In genomic region chr10:39558492-39559005, GRCm38 (mm10) we compare ENCODE assay signal across 9 mouse cellular contexts. TPM values are rescaled to one million over a fixed set of nuclear protein-coding genes. Genes with fewer than 3 reads are reported as not detected.
A peak's percentile ranks its signal among the peaks of the same experiment; 100 is the strongest.
DNase-seq lines count a peak whose midpoint lies in the region; ATAC-seq and TF ChIP-seq lines count a peak whose summit lies in the region.
"Had no signal": no experiment of that assay in that cellular context is flagged by ENCODE, and none has a peak within 500 bp of the region (broad histone marks: within the 10 kb centered on the region; RNA-seq: fewer than 3 reads in every experiment).

No protein-coding gene starts in this region.

- no peak for DNase-seq in lung, embryonic 14.5 days
- DNase-seq in lung, postnatal 4 days, result no peak
- DNase-seq in forebrain, postnatal 0 days, result no peak
- no peak for DNase-seq in urinary bladder, adult 2 months (ENCODE audit: low spot score)
- DNase-seq: thymus, postnatal 36 days had no signal

- H3K9ac ChIP-seq in lung, embryonic 14.5 days, result no peak overlapping the region
- no peak overlapping the region for H3K9ac ChIP-seq in forebrain, postnatal 0 days
- no peak overlapping the region for H3K9ac ChIP-seq in intestine, postnatal 0 days (ENCODE audit: low read depth, low read length)
- 0 out of 2 replicates have a peak overlapping the region, but pooled peaks have one; percentile 22 for H3K9ac ChIP-seq in stomach, embryonic 16.5 days (ENCODE audit: low read length)
- no peak overlapping the region for H3K9ac ChIP-seq in liver, embryonic 12.5 days
- H3K9ac ChIP-seq: limb, embryonic 15.5 days had no signal

- H3K4me2 ChIP-seq in lung, embryonic 14.5 days, result no peak overlapping the region
- H3K4me2 ChIP-seq in forebrain, postnatal 0 days (ENCODE audit: low read depth), result no peak overlapping the region
- no peak overlapping the region for H3K4me2 ChIP-seq in intestine, postnatal 0 days (replicated peaks; ENCODE audit: low read depth)
- no peak overlapping the region for H3K4me2 ChIP-seq in stomach, embryonic 16.5 days (ENCODE audit: low read depth, low read length)
- no peak overlapping the region for H3K4me2 ChIP-seq in liver, embryonic 12.5 days
- H3K4me2 ChIP-seq: limb, embryonic 15.5 days had no signal

- ATAC-seq in lung, embryonic 14.5 days (ENCODE audit: insufficient read depth), result no peak
- no peak for ATAC-seq in forebrain, postnatal 0 days
- no peak for ATAC-seq in intestine, postnatal 0 days
- no peak for ATAC-seq in stomach, embryonic 16.5 days (ENCODE audit: insufficient read depth, low FRiP score)
- ATAC-seq in liver, embryonic 12.5 days, result no peak

- peaks cover 31% of the 10 kb centered on the region for H3K4me1 ChIP-seq in lung, embryonic 14.5 days (ENCODE audit: insufficient read depth)
- H3K4me1 ChIP-seq in forebrain, postnatal 0 days (ENCODE audit: insufficient read depth), result no peaks in the 10 kb centered on the region; the same call in 1 of the 2 replicates
- 0 out of 2 replicates have a peak, but pooled peaks cover 8% of the 10 kb centered on the region for H3K4me1 ChIP-seq in intestine, postnatal 0 days (replicated peaks; ENCODE audit: control insufficient read depth, insufficient read depth, low read length)
- peaks cover 52% of the 10 kb centered on the region for H3K4me1 ChIP-seq in stomach, embryonic 16.5 days (ENCODE audit: control insufficient read depth, insufficient read depth, low read length)
- peaks cover 45% of the 10 kb centered on the region for H3K4me1 ChIP-seq in liver, embryonic 12.5 days

- no peak overlapping the region for H3K4me3 ChIP-seq in lung, embryonic 14.5 days (ENCODE audit: low read depth, low read length)
- H3K4me3 ChIP-seq in forebrain, postnatal 0 days (ENCODE audit: low read depth, low read length), result no peak overlapping the region
- H3K4me3 ChIP-seq in intestine, postnatal 0 days (ENCODE audit: low read depth, low read length), result no peak overlapping the region
- H3K4me3 ChIP-seq in stomach, embryonic 16.5 days (replicated peaks; ENCODE audit: low read length), result no peak overlapping the region
- H3K4me3 ChIP-seq in liver, embryonic 12.5 days, result no peak overlapping the region
- H3K4me3 ChIP-seq: limb, embryonic 15.5 days had no signal

- WGBS in lung, embryonic 14.5 days, result 33% methylated on average over 5 of the region's 5 CpGs
- 48% methylated on average over 5 of the region's 5 CpGs for WGBS in forebrain, postnatal 0 days
- WGBS in intestine, postnatal 0 days, result 49% methylated on average over 5 of the region's 5 CpGs
- WGBS in stomach, embryonic 16.5 days, result 43% methylated on average over 5 of the region's 5 CpGs
- WGBS in liver, embryonic 12.5 days (ENCODE audit: insufficient replicate concordance), result 42% methylated on average over 5 of the region's 5 CpGs

- H3K27me3 ChIP-seq in lung, embryonic 14.5 days (ENCODE audit: insufficient read depth, low read length), result no peaks in the 10 kb centered on the region
- H3K27me3 ChIP-seq in forebrain, postnatal 0 days (ENCODE audit: insufficient read depth, low read length), result no peaks in the 10 kb centered on the region
- H3K27me3 ChIP-seq in intestine, postnatal 0 days (replicated peaks; ENCODE audit: control insufficient read depth, insufficient read depth, low read length), result no peaks in the 10 kb centered on the region
- no peaks in the 10 kb centered on the region for H3K27me3 ChIP-seq in stomach, embryonic 16.5 days (ENCODE audit: control insufficient read depth, insufficient read depth, low read length)
- H3K27me3 ChIP-seq in liver, embryonic 12.5 days (replicated peaks), result no peaks in the 10 kb centered on the region
- H3K27me3 ChIP-seq: limb, embryonic 15.5 days had no signal

- peak overlapping the region; percentile 9; the same call in 1 of the 2 replicates for H3K27ac ChIP-seq in lung, embryonic 14.5 days (ENCODE audit: low read depth)
- 0 out of 2 replicates have a peak overlapping the region, but pooled peaks have one; percentile 4 for H3K27ac ChIP-seq in forebrain, postnatal 0 days (ENCODE audit: low read depth, low read length)
- peak overlapping the region; percentile 84 for H3K27ac ChIP-seq in intestine, postnatal 0 days (ENCODE audit: low read depth, low read length)
- peak overlapping the region; percentile 65 for H3K27ac ChIP-seq in stomach, embryonic 16.5 days (ENCODE audit: low read length)
- no peak overlapping the region for H3K27ac ChIP-seq in liver, embryonic 12.5 days

- no peaks in the 10 kb centered on the region for H3K9me3 ChIP-seq in lung, embryonic 14.5 days (ENCODE audit: low read depth, low read length)
- H3K9me3 ChIP-seq in forebrain, postnatal 0 days (ENCODE audit: low read length), result no peaks in the 10 kb centered on the region
- no peaks in the 10 kb centered on the region for H3K9me3 ChIP-seq in intestine, postnatal 0 days (ENCODE audit: control insufficient read depth)
- no peaks in the 10 kb centered on the region for H3K9me3 ChIP-seq in stomach, embryonic 16.5 days (replicated peaks; ENCODE audit: control insufficient read depth, low read length)
- no peaks in the 10 kb centered on the region for H3K9me3 ChIP-seq in liver, embryonic 12.5 days (replicated peaks)
- H3K9me3 ChIP-seq: limb, embryonic 15.5 days had no signal

- H3K36me3 ChIP-seq in lung, embryonic 14.5 days (ENCODE audit: insufficient read depth), result peaks cover 9% of the 10 kb centered on the region; the same call in 1 of the 2 replicates
- H3K36me3 ChIP-seq in forebrain, postnatal 0 days (ENCODE audit: insufficient read depth), result peaks cover 23% of the 10 kb centered on the region
- peaks cover 6% of the 10 kb centered on the region; the same call in 1 of the 2 replicates for H3K36me3 ChIP-seq in intestine, postnatal 0 days (ENCODE audit: control insufficient read depth, insufficient read depth)
- H3K36me3 ChIP-seq in stomach, embryonic 16.5 days (ENCODE audit: control insufficient read depth, insufficient read depth, low read length), result no peaks in the 10 kb centered on the region
- H3K36me3 ChIP-seq in liver, embryonic 12.5 days, result peaks cover 4% of the 10 kb centered on the region; the same call in 1 of the 2 replicates

- TF ChIP-seq CTCF in lung, embryonic 14.5 days (IDR thresholded peaks at IDR 0.05; ENCODE audit: low read depth), result no peak
- TF ChIP-seq CTCF in forebrain, postnatal 0 days (IDR thresholded peaks at IDR 0.05; ENCODE audit: low read depth), result no peak
- no peak for TF ChIP-seq CTCF in intestine, postnatal 0 days (IDR thresholded peaks at IDR 0.05; ENCODE audit: low read depth)

RNA-seq across cellular contexts. Expression of gene Traf3ip2, which starts 54.2 kb away (rescaled TPM):
- 27.9 TPM in 2 replicates for polyA plus RNA-seq in lung, embryonic 14.5 days (2014; fragmentation: Nextera tagmentation; extraction: Ambion mirVana)
- total RNA-seq in forebrain, postnatal 0 days (2014; rRNA removed), result 0.24 and 0.77 TPM in 2 replicates
- polyA plus RNA-seq in forebrain, postnatal 0 days (2015; fragmentation: Nextera tagmentation; extraction: Ambion mirVana), result 4.8 and 6.0 TPM in 2 replicates
- 25.3 and 27.8 TPM in 2 replicates for polyA plus RNA-seq in intestine, postnatal 0 days (2015; fragmentation: Nextera tagmentation; extraction: Ambion mirVana)
- polyA plus RNA-seq in stomach, embryonic 16.5 days (2015; fragmentation: Nextera tagmentation; extraction: Ambion mirVana), result 32.1 and 33.1 TPM in 2 replicates
- 2.1 and 3.1 TPM in 2 replicates for polyA plus RNA-seq in liver, embryonic 12.5 days (2016; fragmentation: Nextera tagmentation; extraction: Ambion mirVana)
- 43.9 and 49.0 TPM in 2 replicates for polyA plus RNA-seq in urinary bladder, adult 2 months (2012; rRNA removed)
